Mouse (Mus musculus) CH12.LX (cell line): ENCODE results near the gene Iqgap3. TPM values are rescaled to one million over a fixed set of nuclear protein-coding genes. Genes with fewer than 3 reads are reported as not detected.

Experiments used
- DNase-seq: peaks from one replicate; pipeline ENCODE4 v3.0.0-alpha.2; 2013; ENCODE audit errors: extremely low read depth
- H3K27ac ChIP-seq: 2 replicates; pipeline ENCODE4 v1.5.1; 2012; ENCODE audit warnings: low read depth, mild to moderate bottlenecking, control low read depth, moderate library complexity; ENCODE audit not compliant: insufficient read depth
- H3K27me3 ChIP-seq: replicated peaks from 2 replicates; pipeline ENCODE3; 2012; ENCODE audit warnings: inconsistent platforms
- H3K36me3 ChIP-seq, 2 experiments: replicated peaks in 1 of 2; 2 replicates each; pipeline versions ENCODE3 to v1.6.1; 2012; ENCODE audit warnings: inconsistent platforms in 1 of 2, low read length in 1 of 2, mild to moderate bottlenecking in 1 of 2, mixed read lengths in 1 of 2, moderate library complexity in 1 of 2; ENCODE audit not compliant: control insufficient read depth in 1 of 2, insufficient read depth in 1 of 2
- H3K4me1 ChIP-seq, 2 experiments: 2 replicates each; pipeline ENCODE4 v1.6.1; 2012; ENCODE audit warnings: inconsistent platforms in 1 of 2, moderate library complexity in 1 of 2; ENCODE audit not compliant: insufficient read depth in 2 of 2, control insufficient read depth in 1 of 2
- H3K4me2 ChIP-seq: 2 replicates; pipeline ENCODE4 v1.6.1; 2012; ENCODE audit warnings: low read depth, mild to moderate bottlenecking, control low read depth; ENCODE audit not compliant: poor library complexity, insufficient read depth, severe bottlenecking
- H3K4me3 ChIP-seq, 3 experiments: fragments of 150-350 bp in 1 of 3; sonication (generic) in 1 of 3; replicated peaks in 1 of 3; 2 replicates each; pipeline versions ENCODE3 to v1.5.1; 2011 to 2012; ENCODE audit warnings: low read depth in 2 of 3, low read length in 2 of 3, mild to moderate bottlenecking in 2 of 3, moderate library complexity in 2 of 3, control low read depth in 1 of 3, improper control_type of control experiment in 1 of 3, inconsistent platforms in 1 of 3, mixed read lengths in 1 of 3; ENCODE audit not compliant: poor library complexity in 1 of 3
- H3K79me2 ChIP-seq: replicated peaks from 2 replicates; pipeline ENCODE4 v1.6.1; 2012; ENCODE audit warnings: mild to moderate bottlenecking, moderate library complexity; ENCODE audit not compliant: control insufficient read depth, poor library complexity, insufficient read depth, severe bottlenecking; ENCODE audit errors: extremely low read depth
- H3K9ac ChIP-seq: 2 replicates; pipeline ENCODE4 v1.6.1; 2012; ENCODE audit warnings: low read depth, mild to moderate bottlenecking, control low read depth, moderate library complexity; ENCODE audit not compliant: insufficient read depth
- H3K9me3 ChIP-seq: replicated peaks from 2 replicates; pipeline ENCODE3; 2012; ENCODE audit warnings: low read length, inconsistent platforms, mixed read lengths
- BHLHE40 ChIP-seq: IDR thresholded peaks from 2 replicates; pipeline ENCODE4 v1.6.1; 2011; ENCODE audit warnings: mild to moderate bottlenecking, low read depth, low read length, improper control_type of control experiment
- CHD1 ChIP-seq: IDR thresholded peaks from 2 replicates; pipeline ENCODE4 v1.6.1; 2012; ENCODE audit warnings: low read depth, low read length, improper control_type of control experiment, inconsistent platforms
- CHD2 ChIP-seq: IDR thresholded peaks from 2 replicates; pipeline ENCODE4 v1.6.1; 2011; ENCODE audit warnings: low read length, improper control_type of control experiment
- CTCF ChIP-seq, 2 experiments: IDR thresholded peaks in 1 of 2; conservative IDR thresholded peaks in 1 of 2; 2 replicates each; pipeline ENCODE4 v1.5.1; 2011 to 2012; ENCODE audit warnings: low read depth in 2 of 2, low read length in 2 of 2, improper control_type of control experiment in 1 of 2, inconsistent platforms in 1 of 2, mild to moderate bottlenecking in 1 of 2, moderate library complexity in 1 of 2
- E2F4 ChIP-seq: IDR thresholded peaks from 2 replicates; pipeline ENCODE4 v1.6.1; 2011; ENCODE audit warnings: low read depth, low read length, improper control_type of control experiment; ENCODE audit not compliant: insufficient replicate concordance
- ELF1 ChIP-seq: IDR thresholded peaks from 2 replicates; pipeline ENCODE4 v1.6.1; 2014; ENCODE audit warnings: low read depth, mild to moderate bottlenecking, inconsistent platforms, low read length, improper control_type of control experiment
- EP300 ChIP-seq: IDR thresholded peaks from 2 replicates; pipeline ENCODE4 v1.6.1; 2011; ENCODE audit warnings: low read length, improper control_type of control experiment
- ETS1 ChIP-seq: conservative IDR thresholded peaks from 2 replicates; pipeline ENCODE4 v1.6.1; 2012; ENCODE audit warnings: low read depth, mild to moderate bottlenecking, inconsistent platforms, low read length, improper control_type of control experiment, moderate library complexity
- GABPA ChIP-seq: IDR thresholded peaks from 2 replicates; pipeline ENCODE4 v1.6.1; 2012; ENCODE audit warnings: low read depth, low read length, improper control_type of control experiment, inconsistent platforms; ENCODE audit not compliant: insufficient replicate concordance
- HCFC1 ChIP-seq: IDR thresholded peaks from 2 replicates; pipeline ENCODE4 v1.6.1; 2012; ENCODE audit warnings: low read depth, mild to moderate bottlenecking, inconsistent platforms, low read length, improper control_type of control experiment
- IRF4 ChIP-seq: IDR thresholded peaks from 2 replicates; pipeline ENCODE4 v1.6.1; 2014; ENCODE audit warnings: low read depth, mild to moderate bottlenecking, inconsistent platforms, low read length, improper control_type of control experiment
- JUN ChIP-seq: IDR thresholded peaks from 2 replicates; pipeline ENCODE4 v1.6.1; 2011; ENCODE audit warnings: low read depth, mild to moderate bottlenecking, low read length, improper control_type of control experiment, moderate library complexity; ENCODE audit not compliant: insufficient read depth
- JUND ChIP-seq: conservative IDR thresholded peaks from 2 replicates; pipeline ENCODE4 v1.6.1; 2011; ENCODE audit warnings: low read depth, low read length, improper control_type of control experiment
- KAT2A ChIP-seq: IDR thresholded peaks from 2 replicates; pipeline ENCODE4 v1.6.1; 2012; ENCODE audit warnings: low read length, improper control_type of control experiment, inconsistent platforms; ENCODE audit not compliant: insufficient replicate concordance
- MAFK ChIP-seq: IDR thresholded peaks from 2 replicates; pipeline ENCODE4 v1.6.1; 2011; ENCODE audit warnings: low read length, improper control_type of control experiment; ENCODE audit not compliant: insufficient replicate concordance
- MAX ChIP-seq: IDR thresholded peaks from 2 replicates; pipeline ENCODE4 v1.6.1; 2011; ENCODE audit warnings: low read length, improper control_type of control experiment
- MAZ ChIP-seq: IDR thresholded peaks from 2 replicates; pipeline ENCODE4 v1.6.1; 2012; ENCODE audit warnings: low read depth, mild to moderate bottlenecking, inconsistent platforms, low read length, improper control_type of control experiment, moderate library complexity
- MEF2A ChIP-seq: IDR thresholded peaks from 2 replicates; pipeline ENCODE4 v1.6.1; 2014; ENCODE audit warnings: low read depth, mild to moderate bottlenecking, inconsistent platforms, low read length, improper control_type of control experiment, borderline replicate concordance
- MXI1 ChIP-seq: IDR thresholded peaks from 2 replicates; pipeline ENCODE4 v1.6.1; 2011; ENCODE audit warnings: mild to moderate bottlenecking, low read depth, low read length, improper control_type of control experiment
- MYC ChIP-seq: IDR thresholded peaks from 2 replicates; pipeline ENCODE4 v1.6.1; 2011; ENCODE audit warnings: low read depth, mild to moderate bottlenecking, improper control_type of control experiment, low read length
- NELFE ChIP-seq: IDR thresholded peaks from 2 replicates; pipeline ENCODE4 v1.6.1; 2011; ENCODE audit warnings: low read depth, low read length, improper control_type of control experiment
- NRF1 ChIP-seq: IDR thresholded peaks from 2 replicates; pipeline ENCODE4 v1.6.1; 2014; ENCODE audit warnings: low read depth, mild to moderate bottlenecking, inconsistent platforms, low read length, improper control_type of control experiment, moderate library complexity
- PAX5 ChIP-seq: IDR thresholded peaks from 2 replicates; pipeline ENCODE4 v1.6.1; 2012; ENCODE audit warnings: low read length, inconsistent platforms, mixed read lengths
- POLR2A ChIP-seq: IDR thresholded peaks from 2 replicates; pipeline ENCODE4 v1.6.1; 2011; ENCODE audit warnings: low read depth, mild to moderate bottlenecking, improper control_type of control experiment, low read length
- POLR2AphosphoS2 ChIP-seq: IDR thresholded peaks from 2 replicates; pipeline ENCODE4 v1.6.1; 2011; ENCODE audit warnings: low read depth, low read length, improper control_type of control experiment
- RAD21 ChIP-seq: IDR thresholded peaks from 2 replicates; pipeline ENCODE4 v1.6.1; 2011; ENCODE audit warnings: low read depth, mild to moderate bottlenecking, low read length, improper control_type of control experiment, moderate library complexity
- RCOR1 ChIP-seq: conservative IDR thresholded peaks from 2 replicates; pipeline ENCODE4 v1.6.1; 2012; ENCODE audit warnings: low read depth, mild to moderate bottlenecking, inconsistent platforms, low read length, improper control_type of control experiment
- SIN3A ChIP-seq: IDR thresholded peaks from 2 replicates; pipeline ENCODE4 v1.6.1; 2012; ENCODE audit warnings: low read length, improper control_type of control experiment, inconsistent platforms
- SMC3 ChIP-seq: IDR thresholded peaks from 2 replicates; pipeline ENCODE4 v1.6.1; 2011; ENCODE audit warnings: low read depth, low read length, improper control_type of control experiment
- TBP ChIP-seq: conservative IDR thresholded peaks from 2 replicates; pipeline ENCODE4 v1.6.1; 2011; ENCODE audit warnings: low read depth, low read length, improper control_type of control experiment
- TCF12 ChIP-seq: IDR thresholded peaks from 2 replicates; pipeline ENCODE4 v1.6.1; 2014; ENCODE audit warnings: low read depth, mild to moderate bottlenecking, inconsistent platforms, low read length, improper control_type of control experiment
- UBTF ChIP-seq: IDR thresholded peaks from 2 replicates; pipeline ENCODE4 v1.6.1; 2012; ENCODE audit warnings: low read depth, mild to moderate bottlenecking, inconsistent platforms, low read length, improper control_type of control experiment, moderate library complexity
- USF1 ChIP-seq: IDR thresholded peaks from 2 replicates; pipeline ENCODE4 v1.6.1; 2014; ENCODE audit warnings: low read depth, mild to moderate bottlenecking, inconsistent platforms, low read length, improper control_type of control experiment
- USF2 ChIP-seq: conservative IDR thresholded peaks from 2 replicates; pipeline ENCODE4 v1.6.1; 2011; ENCODE audit warnings: low read depth, low read length, improper control_type of control experiment
- ZC3H11A ChIP-seq: IDR thresholded peaks from 2 replicates; pipeline ENCODE4 v1.6.1; 2012; ENCODE audit warnings: low read depth, mild to moderate bottlenecking, inconsistent platforms, low read length, improper control_type of control experiment
- ZKSCAN1 ChIP-seq: IDR thresholded peaks from 2 replicates; pipeline ENCODE4 v1.6.1; 2012; ENCODE audit warnings: low read depth, inconsistent platforms, low read length, improper control_type of control experiment, borderline replicate concordance
- ZMIZ1 ChIP-seq: IDR thresholded peaks from 2 replicates; pipeline ENCODE4 v1.6.1; 2012; ENCODE audit warnings: low read depth, mild to moderate bottlenecking, inconsistent platforms, low read length, improper control_type of control experiment
- ZNF384 ChIP-seq: IDR thresholded peaks from 2 replicates; pipeline ENCODE4 v1.6.1; 2012; ENCODE audit warnings: low read depth, low read length, improper control_type of control experiment, inconsistent platforms
- dilution Hi-C: fragments of 300-500 bp; cut with MboI; formaldehyde crosslinking; loops from 2 replicates; pipeline ENCODE4 v1.14.3; 2020; ENCODE audit warnings: low sequenced_read_pairs; ENCODE audit not compliant: extremely low pct_unique_long_range_greater_than_20kb, extremely low pct_ligation_motif_present
- in situ Hi-C: fragments of 300-500 bp; cut with MboI; formaldehyde crosslinking; loops from 3 replicates; pipeline ENCODE4 v1.14.3; 2019; ENCODE audit warnings: low sequenced_read_pairs, low pct_ligation_motif_present, low pct_unique_long_range_greater_than_20kb, mixed read lengths
- polyA plus RNA-seq: library from polyadenylated mRNA; unstranded; fragments of >175 nt; gene quantifications from 2 replicates; pipeline ENCODE4 v1.2.1, GENCODE M21; 2012; ENCODE audit warnings: low read depth; ENCODE audit not compliant: insufficient read length
- total RNA-seq, 2 experiments: library from RNA; depleted of rRNA; stranded (reverse); fragments of 300-350 nt in 1 of 2; fragments of >200 nt in 1 of 2; gene quantifications; 2 replicates each; pipeline ENCODE4 v1.2.3; 2012 to 2014

Iqgap3 gene
- total and polyA plus RNA-seq, 3 experiments: 13.0 to 21.9 (median 18.3) TPM

GRCm38 (mm10) chr3:88057902-88058696, 23.7 kb upstream of the Iqgap3 start, which contains the start of gene Naxe:
Naxe (minus strand) TSS chr3:88058495.
- H3K36me3 ChIP-seq: peaks cover 34 to 41% of the 10 kb centered on the region in 2 experiments
- H3K9ac ChIP-seq: peak within 1 kb of the TSS; percentile 69
- peak within 1 kb of the TSS; percentile 55 to 84 (median 57) for H3K4me3 ChIP-seq
- peak within 1 kb of the TSS; percentile 17; the same call in 1 of the 2 replicates for H3K27ac ChIP-seq
- peaks cover 3% of the 10 kb centered on the region for H3K9me3 ChIP-seq
- dilution Hi-C loops: no loop called here
- no peaks in the 10 kb centered on the region for H3K79me2 ChIP-seq
- H3K27me3 ChIP-seq: peaks cover 5% of the 10 kb centered on the region
- in situ Hi-C loops: no loop called here
- peak; percentile 91 for DNase-seq
- TF ChIP-seq POLR2AphosphoS2: no peak
- 0 out of 2 replicates have a peak, but pooled peaks have one; percentile 60 for TF ChIP-seq KAT2A
- TF ChIP-seq USF1: no peak
- TF ChIP-seq ZNF384: no peak
- TF ChIP-seq GABPA: no peak
- TF ChIP-seq MXI1: peak; percentile 48; the same call in 1 of the 2 replicates
- peak; percentile 75 for TF ChIP-seq ZMIZ1
- TF ChIP-seq EP300: no peak
- TF ChIP-seq CHD1: no peak
- no peak for TF ChIP-seq BHLHE40
- TF ChIP-seq POLR2A: peak; percentile 82
- TF ChIP-seq NRF1: peak; percentile 99
- TF ChIP-seq JUN: no peak
- peak; percentile 54; the same call in 1 of the 2 replicates for TF ChIP-seq IRF4
- peak; percentile 83 for TF ChIP-seq HCFC1
- TF ChIP-seq MAZ: peak; percentile 73
- peak; percentile 73 for TF ChIP-seq CHD2
- no peak for TF ChIP-seq RAD21
- peak; percentile 82 for TF ChIP-seq NELFE
- no peak for TF ChIP-seq USF2
- peak; percentile 98 for TF ChIP-seq UBTF
- no peak for TF ChIP-seq PAX5
- no peak for TF ChIP-seq SMC3
- peak; percentile 92 for TF ChIP-seq MAX
- peak; percentile 70 for TF ChIP-seq ELF1
- no peak for TF ChIP-seq JUND
- TF ChIP-seq MYC: no peak
- peak; percentile 88 for TF ChIP-seq SIN3A
- no peak for TF ChIP-seq MAFK
- TF ChIP-seq RCOR1: no peak
- TF ChIP-seq ETS1: no peak
- no peak for TF ChIP-seq ZC3H11A
- TF ChIP-seq TBP: peak; percentile 67; the same call in 1 of the 2 replicates
- TF ChIP-seq E2F4: no peak
- TF ChIP-seq MEF2A: 0 out of 2 replicates have a peak, but pooled peaks have one; percentile 53
- TF ChIP-seq ZKSCAN1: no peak
- no peak for TF ChIP-seq CTCF (conservative IDR thresholded peaks at IDR 0.05 in 1 of 2, IDR thresholded peaks at IDR 0.05 in 1 of 2; ENCODE audit: low read depth in 2 of 2, low read length in 2 of 2)
- TF ChIP-seq TCF12: peak; percentile 70
- peaks cover 4 to 20% of the 10 kb centered on the region in 2 experiments for H3K4me1 ChIP-seq
- peak within 1 kb of the TSS; percentile 58 for H3K4me2 ChIP-seq
